Mouse (Mus musculus) gastrocnemius, adult 8-10 months (tissue): ENCODE data around the gene Ehd4. TPM values are rescaled to one million over a fixed set of nuclear protein-coding genes. Genes with fewer than 3 reads are reported as not detected.
A peak's percentile ranks its signal among the peaks of the same experiment; 100 is the strongest.

Experiments
- DNase-seq, 2 experiments: peaks; one replicate each; pipeline ENCODE4 v3.0.0; 2022; ENCODE audit warnings: low spot score in 2 of 2
- total RNA-seq, 4 experiments: library from RNA; stranded (reverse); gene quantifications; 2 replicates each; pipeline ENCODE4 v1.2.4; 2022

Gene Ehd4
- total RNA-seq, 4 experiments from 2014 or later: 19.2 to 29.3 (median 25.5) TPM

- no peak for DNase-seq
Measured at GRCm38 (mm10) chr2:120074096-120074495, 80.3 kb downstream of the Ehd4 start.

GRCm38 (mm10) chr2:120069466-120069990 is 84.9 kb downstream of the Ehd4 start:
- DNase-seq: no peak

- DNase-seq: peak; percentile 27 to 34
Measured at GRCm38 (mm10) chr2:120068555-120069465, 85.6 kb downstream of the Ehd4 start.

GRCm38 (mm10) chr2:120066224-120066623 is 88.2 kb downstream of the Ehd4 start:
- DNase-seq: no peak

- no peak for DNase-seq
Measured at GRCm38 (mm10) chr2:120065243-120065642, 89.2 kb downstream of the Ehd4 start.

GRCm38 (mm10) chr2:120064639-120065038 is 89.8 kb downstream of the Ehd4 start:
- no peak for DNase-seq

GRCm38 (mm10) chr2:120062248-120062647 is 92.2 kb downstream of the Ehd4 start:
- DNase-seq: no peak

GRCm38 (mm10) chr2:120060651-120061050 is 93.8 kb downstream of the Ehd4 start:
- peak in 1 of 2 experiments; percentile 36 for DNase-seq

GRCm38 (mm10) chr2:120060190-120060589 is 94.2 kb downstream of the Ehd4 start:
- DNase-seq: no peak

- no peak for DNase-seq
Measured at GRCm38 (mm10) chr2:120059466-120059865, 94.9 kb downstream of the Ehd4 start.

GRCm38 (mm10) chr2:120058818-120059217 is 95.6 kb downstream of the Ehd4 start:
- no peak for DNase-seq

- no peak for DNase-seq
Measured at GRCm38 (mm10) chr2:120055923-120056322, 98.5 kb downstream of the Ehd4 start.

GRCm38 (mm10) chr2:120054771-120055552 is 99.4 kb downstream of the Ehd4 start:
- DNase-seq: peak in 1 of 2 experiments; percentile 31

GRCm38 (mm10) chr2:120051405-120051804 is 103.0 kb downstream of the Ehd4 start:
- DNase-seq: no peak

GRCm38 (mm10) chr2:120049632-120050274 is 104.7 kb downstream of the Ehd4 start:
- peak in 1 of 2 experiments; percentile 28 for DNase-seq

- DNase-seq: no peak
Measured at GRCm38 (mm10) chr2:120048173-120048572, 106.2 kb downstream of the Ehd4 start.

GRCm38 (mm10) chr2:120046486-120047310 is 107.7 kb downstream of the Ehd4 start:
- DNase-seq: no peak

- no peak for DNase-seq
Measured at GRCm38 (mm10) chr2:120044676-120045075, 109.7 kb downstream of the Ehd4 start.

- no peak for DNase-seq
Measured at GRCm38 (mm10) chr2:120044101-120044603, 110.3 kb downstream of the Ehd4 start.

GRCm38 (mm10) chr2:120040991-120041390 is 113.4 kb downstream of the Ehd4 start:
- DNase-seq: no peak
